Mouse (Mus musculus) thymus, adult 2 months (tissue): Measurements from ENCODE around the gene Myo1g. TPM values are rescaled to one million over a fixed set of nuclear protein-coding genes. Genes with fewer than 3 reads are reported as not detected.

Experiments used
- DNase-seq: peaks from one replicate; pipeline ENCODE4 v3.0.0; 2021
- H3K27ac ChIP-seq: fragments of 200-500 bp; 2 replicates; pipeline ENCODE4 v1.5.1; 2012; ENCODE audit warnings: low read length, control low read depth; ENCODE audit not compliant: control insufficient read depth, insufficient read depth
- H3K27me3 ChIP-seq: fragments of 200-500 bp; 2 replicates; pipeline ENCODE4 v1.6.1; 2012; ENCODE audit warnings: mild to moderate bottlenecking, low read length, moderate library complexity, mixed read lengths; ENCODE audit not compliant: control insufficient read depth, insufficient read depth
- H3K36me3 ChIP-seq: fragments of 200-500 bp; 2 replicates; pipeline ENCODE4 v1.6.1; 2012; ENCODE audit warnings: mild to moderate bottlenecking, low read length, moderate library complexity; ENCODE audit not compliant: control insufficient read depth, insufficient read depth
- H3K4me1 ChIP-seq: fragments of 200-500 bp; replicated peaks from 2 replicates; pipeline ENCODE4 v1.6.1; 2012; ENCODE audit warnings: low read length; ENCODE audit not compliant: control insufficient read depth, insufficient read depth
- H3K4me3 ChIP-seq: fragments of 200-500 bp; 2 replicates; pipeline ENCODE4 v1.5.1; 2012; ENCODE audit warnings: mild to moderate bottlenecking, low read length, control low read depth, moderate library complexity; ENCODE audit not compliant: control insufficient read depth, insufficient read depth
- CTCF ChIP-seq: fragments of 200-500 bp; IDR thresholded peaks from 2 replicates; pipeline ENCODE4 v1.5.1; 2012; ENCODE audit warnings: mild to moderate bottlenecking, control low read depth, low read length, moderate library complexity, borderline replicate concordance; ENCODE audit not compliant: control insufficient read depth, poor library complexity, insufficient read depth; ENCODE audit errors: extremely low read depth
- POLR2A ChIP-seq: fragments of 200-500 bp; IDR thresholded peaks from 2 replicates; pipeline ENCODE4 v1.6.1; 2012; ENCODE audit warnings: mild to moderate bottlenecking, low read length, control low read depth, moderate library complexity; ENCODE audit not compliant: control insufficient read depth, poor library complexity, insufficient read depth; ENCODE audit errors: extremely low read depth
- WGBS: fragments of 180-500 bp; shearing (Covaris S2); methylation state at CpG from one replicate; pipeline ENCODE4 v1.1.7; 2018; 5-methylcytosine and 5-hydroxymethylcytosine counted together
- polyA plus RNA-seq: library from polyadenylated mRNA; depleted of rRNA; stranded (reverse); fragments of >200 nt; gene quantifications from 2 replicates; pipeline ENCODE4 v1.2.3, GENCODE M21; 2012; rRNA removed

Myo1g gene
- polyA plus RNA-seq: 202 and 216 TPM in 2 replicates

GRCm38 (mm10) chr11:6520507-6521173 is at the start of gene Myo1g:
Gene Myo1g, minus strand, starts transcription at chr11:6520965.
- Histone ChIP-seq H3K36me3 (peaks cover 41% of the 10 kb centered on the region), H3K27me3 (no peaks in the 10 kb centered on the region), H3K27ac (peak within 1 kb of the TSS; percentile 77), H3K4me3 (peak within 1 kb of the TSS; percentile 96), H3K4me1 (peaks cover 22% of the 10 kb centered on the region)
- 8% methylated on average over 7 of the region's 7 CpGs for WGBS
- peak; percentile 74 for DNase-seq
- TF ChIP-seq POLR2A: peak; percentile 49; the same call in 1 of the 2 replicates
- no peak for TF ChIP-seq CTCF

- Histone ChIP-seq H3K4me1 (peaks cover 27% of the 10 kb centered on the region), H3K4me3 (no peak overlapping the region), H3K27ac (no peak overlapping the region), H3K36me3 (peaks cover 57% of the 10 kb centered on the region), H3K27me3 (no peaks in the 10 kb centered on the region)
- no peak for DNase-seq
- WGBS: 37% methylated on average over 3 of the region's 3 CpGs
- no peak for TF ChIP-seq CTCF
- TF ChIP-seq POLR2A: no peak
These were observed 48.6 kb upstream of the Myo1g start for GRCm38 (mm10) chr11:6569410-6569777.

GRCm38 (mm10) chr11:6568584-6569409 is 48.0 kb upstream of the Myo1g start:
- H3K36me3 ChIP-seq: peaks cover 59% of the 10 kb centered on the region
- TF ChIP-seq POLR2A: no peak
- TF ChIP-seq CTCF: no peak
- 79% methylated on average over 11 of the region's 11 CpGs for WGBS
- H3K27me3 ChIP-seq: no peaks in the 10 kb centered on the region
- peaks cover 31% of the 10 kb centered on the region for H3K4me1 ChIP-seq
- no peak overlapping the region for H3K27ac ChIP-seq
- no peak overlapping the region for H3K4me3 ChIP-seq
- DNase-seq: no peak

GRCm38 (mm10) chr11:6567951-6568350 is 47.2 kb upstream of the Myo1g start:
- WGBS: 71% methylated on average over 8 of the region's 8 CpGs
- no peak overlapping the region for H3K4me3 ChIP-seq
- no peak for DNase-seq
- H3K27me3 ChIP-seq: no peaks in the 10 kb centered on the region
- H3K27ac ChIP-seq: peak overlapping the region; percentile 27; the same call in 1 of the 2 replicates
- H3K36me3 ChIP-seq: peaks cover 57% of the 10 kb centered on the region
- peaks cover 38% of the 10 kb centered on the region for H3K4me1 ChIP-seq
- TF ChIP-seq POLR2A (no peak), CTCF (no peak)

- H3K27ac ChIP-seq: no peak overlapping the region
- WGBS: 20% methylated on average over 4 of the region's 4 CpGs
- peaks cover 43% of the 10 kb centered on the region for H3K36me3 ChIP-seq
- DNase-seq: no peak
- TF ChIP-seq POLR2A (no peak), CTCF (no peak)
- peaks cover 38% of the 10 kb centered on the region for H3K4me1 ChIP-seq
- H3K4me3 ChIP-seq: no peak overlapping the region
- no peaks in the 10 kb centered on the region for H3K27me3 ChIP-seq
These were observed 45.7 kb upstream of the Myo1g start for GRCm38 (mm10) chr11:6566496-6566895.

GRCm38 (mm10) chr11:6563201-6563600 is 42.4 kb upstream of the Myo1g start:
- H3K4me3 ChIP-seq: peak overlapping the region; percentile 24
- no peak for TF ChIP-seq POLR2A
- no peak for TF ChIP-seq CTCF
- H3K27me3 ChIP-seq: no peaks in the 10 kb centered on the region
- peaks cover 20% of the 10 kb centered on the region for H3K36me3 ChIP-seq
- WGBS: 5% methylated on average over 4 of the region's 4 CpGs
- peak overlapping the region; percentile 14; the same call in 1 of the 2 replicates for H3K27ac ChIP-seq
- H3K4me1 ChIP-seq: peaks cover 42% of the 10 kb centered on the region
- DNase-seq: no peak
